Mouse (Mus musculus): Measurements from ENCODE around the gene Sec14l4.

Sec14l4 gene

GRCm38 (mm10) chr11:4027561-4028334, 3.5 kb upstream of the Sec14l4 start:
- DNase-seq (ENCODE audit: low spot score) = no peak

- no peak for DNase-seq (ENCODE audit: low spot score)
Measured at GRCm38 (mm10) chr11:4029343-4029742, 1.9 kb upstream of the Sec14l4 start.

GRCm38 (mm10) chr11:4031961-4032360, 699 bp downstream of the Sec14l4 start:
- DNase-seq (ENCODE audit: low spot score) = no peak

GRCm38 (mm10) chr11:4033471-4033870, 2.2 kb downstream of the Sec14l4 start:
- DNase-seq (ENCODE audit: low spot score) = no peak

GRCm38 (mm10) chr11:4034169-4034568, 2.9 kb downstream of the Sec14l4 start:
- no peak for DNase-seq (ENCODE audit: low spot score)

- no peak for DNase-seq (ENCODE audit: low spot score)
Measured at GRCm38 (mm10) chr11:4035116-4035892, 4.0 kb downstream of the Sec14l4 start.

GRCm38 (mm10) chr11:4035916-4036315, 4.7 kb downstream of the Sec14l4 start:
- no peak for DNase-seq (ENCODE audit: low spot score)

- no peak for DNase-seq (ENCODE audit: low spot score)
Measured at GRCm38 (mm10) chr11:4036365-4037084, 5.3 kb downstream of the Sec14l4 start.

- DNase-seq (ENCODE audit: low spot score) = no peak
Measured at GRCm38 (mm10) chr11:4039951-4040350, 8.7 kb downstream of the Sec14l4 start.

GRCm38 (mm10) chr11:4041123-4041625, 9.9 kb downstream of the Sec14l4 start:
- DNase-seq (ENCODE audit: low spot score) = no peak

- no peak for DNase-seq (ENCODE audit: low spot score)
Measured at GRCm38 (mm10) chr11:4043081-4043480, 11.8 kb downstream of the Sec14l4 start.

GRCm38 (mm10) chr11:4046526-4046925, 15.3 kb downstream of the Sec14l4 start:
- no peak for DNase-seq (ENCODE audit: low spot score)

GRCm38 (mm10) chr11:4047766-4048165, 16.5 kb downstream of the Sec14l4 start:
- DNase-seq (ENCODE audit: low spot score) = no peak

GRCm38 (mm10) chr11:4048438-4048837, 17.2 kb downstream of the Sec14l4 start:
- DNase-seq (ENCODE audit: low spot score) = no peak

GRCm38 (mm10) chr11:4053586-4053985, 22.3 kb downstream of the Sec14l4 start:
- peak; percentile 64 for DNase-seq (ENCODE audit: low spot score)

- DNase-seq (ENCODE audit: low spot score) = no peak
Measured at GRCm38 (mm10) chr11:4060866-4061575, 29.8 kb downstream of the Sec14l4 start.

- no peak for DNase-seq (ENCODE audit: low spot score)
Measured at GRCm38 (mm10) chr11:4062523-4062922, 31.3 kb downstream of the Sec14l4 start.

- no peak for DNase-seq (ENCODE audit: low spot score)
Measured at GRCm38 (mm10) chr11:4062981-4063380, 31.7 kb downstream of the Sec14l4 start.

GRCm38 (mm10) chr11:4064627-4065122, 33.4 kb downstream of the Sec14l4 start, which contains the start of gene Sec14l3:
Gene Sec14l3 (plus strand): TSS chr11:4064841.
- no peak for DNase-seq (ENCODE audit: low spot score)

GRCm38 (mm10) chr11:4069664-4070063, 38.4 kb downstream of the Sec14l4 start:
- no peak for DNase-seq (ENCODE audit: low spot score)

GRCm38 (mm10) chr11:4076633-4077032, 45.4 kb downstream of the Sec14l4 start:
- DNase-seq (ENCODE audit: low spot score) = no peak
